Mouse (Mus musculus): Measurements from ENCODE around the gene Kcnq4. TPM values are rescaled to one million over a fixed set of nuclear protein-coding genes. Genes with fewer than 3 reads are reported as not detected.

Kcnq4 gene
- total RNA-seq, 2 experiments from 2014 or later = 7.4 to 8.5 TPM

DNA sequence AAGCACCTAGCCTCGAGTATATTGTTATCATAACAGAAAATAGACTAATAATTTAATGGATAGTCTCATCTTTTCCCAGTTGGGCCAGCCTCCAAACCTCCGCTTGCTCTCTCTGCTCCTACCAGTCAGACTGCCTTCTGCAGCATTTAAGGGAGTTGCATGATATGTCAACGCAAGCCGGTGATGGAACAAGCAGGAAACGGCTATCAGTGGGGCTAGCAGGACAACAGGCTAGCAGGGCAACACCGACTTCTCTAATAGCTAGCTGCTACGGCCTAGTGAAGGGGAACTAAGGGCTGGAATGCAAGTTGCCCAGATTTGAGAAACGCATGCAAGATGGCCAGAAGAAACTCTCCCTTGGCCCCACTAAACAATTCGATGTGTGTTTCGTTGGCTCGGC, 20.6 kb downstream of the Kcnq4 start:
- intact Hi-C loops (cut with DNase I) = no loop called here
- DNase-seq (ENCODE audit: low spot score in 2 of 2) = no peak

DNA sequence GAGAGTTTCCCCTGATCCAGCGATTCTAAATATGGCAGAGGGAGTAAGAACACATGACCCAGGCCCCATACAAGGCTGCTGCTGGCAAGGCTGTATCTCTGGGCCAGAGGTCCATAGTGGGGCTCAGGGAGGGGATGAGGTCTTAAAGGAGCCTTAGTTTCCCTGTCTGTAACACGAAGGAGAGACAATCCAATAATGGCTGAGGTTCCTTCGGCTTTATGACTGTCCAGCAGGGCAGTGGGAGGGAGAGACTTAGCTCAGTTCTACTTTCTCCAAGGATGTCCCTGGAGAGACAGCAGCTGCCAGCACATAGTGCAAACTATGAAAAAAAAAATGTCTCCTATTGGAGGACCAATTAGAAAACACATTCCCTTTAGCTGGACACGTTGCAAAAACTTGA, 22.2 kb downstream of the Kcnq4 start:
- DNase-seq (ENCODE audit: low spot score in 2 of 2) = no peak
- intact Hi-C loops (cut with DNase I) = no loop called here

DNA sequence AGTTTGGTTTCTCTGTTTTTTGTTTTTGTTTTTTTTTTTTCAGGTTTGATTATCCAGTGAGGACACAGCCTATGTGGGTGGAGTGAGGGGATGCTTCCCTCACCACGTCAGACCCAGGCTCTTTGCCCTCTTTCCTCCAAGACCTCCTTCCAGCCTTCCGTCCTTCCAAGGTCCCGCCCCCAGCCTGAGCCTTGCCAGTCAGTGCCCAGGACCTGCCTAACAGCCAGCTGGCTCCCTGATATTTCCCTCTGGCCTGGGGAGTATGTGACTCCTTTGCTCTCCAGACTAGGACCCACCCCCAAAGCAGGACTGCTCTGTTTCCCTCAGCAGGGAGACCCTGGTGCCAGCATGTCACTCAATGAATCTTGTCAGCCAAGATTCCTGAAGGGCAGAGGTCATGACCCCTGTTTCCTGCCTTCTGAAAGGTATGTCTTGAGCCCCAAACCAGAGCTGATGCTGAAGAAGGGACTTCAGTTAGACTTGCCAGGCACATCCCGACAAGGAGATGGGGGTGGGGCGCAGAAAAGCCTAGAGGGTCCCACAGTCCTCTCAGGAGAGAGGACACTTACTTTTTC, 22.8 kb downstream of the Kcnq4 start:
- DNase-seq (ENCODE audit: low spot score in 2 of 2) = no peak
- intact Hi-C loops (cut with DNase I) = no loop called here

DNA sequence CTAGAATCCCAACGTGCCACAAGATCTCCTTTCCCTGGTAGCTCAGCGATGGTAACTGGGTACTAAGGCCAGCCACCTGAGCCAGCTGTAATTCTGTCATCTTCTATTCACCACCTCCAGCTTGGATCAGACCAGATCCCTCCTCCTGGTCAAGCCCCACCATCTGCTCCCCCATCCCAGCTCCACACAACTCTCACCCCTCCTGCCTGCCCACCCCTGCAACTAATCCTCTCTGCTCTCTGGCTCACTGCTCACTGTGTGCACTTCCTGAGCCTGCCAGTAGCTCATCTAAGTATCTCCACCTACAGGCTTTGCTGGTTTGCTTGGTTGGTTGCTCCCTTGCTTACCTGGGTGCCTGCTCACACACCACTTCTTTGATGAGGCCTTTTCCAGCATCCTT, 26.8 kb downstream of the Kcnq4 start:
- intact Hi-C loops (cut with DNase I) = no loop called here
- no peak for DNase-seq (ENCODE audit: low spot score in 2 of 2)

DNA sequence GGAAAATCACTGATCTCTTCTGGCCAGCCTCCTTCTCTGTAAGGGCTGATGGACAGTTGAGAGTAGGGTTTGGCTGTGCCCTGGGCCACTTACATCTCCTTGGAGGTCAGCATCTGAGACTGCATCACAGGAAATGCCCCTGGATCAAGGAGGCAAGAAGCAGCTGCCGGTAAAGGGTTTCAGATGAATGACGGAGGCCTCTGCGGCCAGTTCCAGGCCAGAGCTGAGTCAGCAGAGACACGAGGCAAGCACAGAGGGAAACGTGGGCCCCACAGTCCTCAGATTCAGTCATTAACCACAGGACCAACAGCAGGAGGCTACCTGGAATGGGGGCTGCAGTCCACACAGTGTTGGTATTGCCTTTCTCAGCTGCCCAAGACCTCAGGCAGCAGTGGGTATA, 29.3 kb downstream of the Kcnq4 start:
- intact Hi-C loops (cut with DNase I) = no loop called here
- DNase-seq (ENCODE audit: low spot score in 2 of 2) = no peak

DNA sequence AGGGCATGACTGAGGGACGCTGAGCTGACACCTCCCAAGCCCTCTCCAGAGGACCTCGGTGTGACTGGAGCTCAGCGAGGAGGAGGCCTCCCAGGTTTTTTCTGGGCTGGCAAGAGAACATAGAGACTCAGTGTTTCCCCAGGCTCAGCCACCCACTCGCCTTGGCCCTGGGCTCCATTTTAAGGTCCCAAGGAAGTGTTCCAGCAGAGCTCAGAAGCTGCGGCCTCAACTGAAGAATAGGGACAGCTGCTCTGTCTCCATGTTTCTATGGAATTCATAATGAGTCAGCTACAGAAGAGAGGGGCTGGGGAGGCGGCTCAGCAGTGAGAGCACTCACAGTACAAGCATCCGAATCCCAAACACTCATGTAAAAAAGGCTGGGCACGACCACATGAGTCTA, 30.8 kb downstream of the Kcnq4 start:
- intact Hi-C loops (cut with DNase I) = no loop called here

DNA sequence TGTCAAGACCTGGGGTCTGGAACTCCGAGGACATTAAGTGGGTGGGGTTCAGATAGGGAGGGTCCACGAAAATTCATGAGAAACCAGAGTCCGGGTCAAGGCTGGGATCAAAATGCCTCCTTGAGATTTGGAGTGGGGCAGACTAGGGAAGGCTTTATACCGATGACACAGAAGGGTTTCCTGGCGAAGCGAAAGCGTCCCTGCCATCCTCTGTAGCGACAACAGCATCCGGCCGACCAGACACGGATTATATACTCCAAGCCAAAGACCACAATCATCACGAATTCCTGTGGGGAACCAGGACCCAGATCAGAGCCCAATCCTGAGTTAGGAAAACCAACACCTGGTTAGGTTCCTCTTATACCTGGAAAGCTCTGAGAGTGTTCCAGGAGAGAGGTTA, 31.6 kb downstream of the Kcnq4 start:
- intact Hi-C loops (cut with DNase I) = no loop called here
- DNase-seq (ENCODE audit: low spot score in 2 of 2) = no peak

More for the DNA sequence above, 30.8 kb downstream of the Kcnq4 start:
- peak; percentile 37 to 83 for DNase-seq (ENCODE audit: low spot score in 2 of 2)

DNA sequence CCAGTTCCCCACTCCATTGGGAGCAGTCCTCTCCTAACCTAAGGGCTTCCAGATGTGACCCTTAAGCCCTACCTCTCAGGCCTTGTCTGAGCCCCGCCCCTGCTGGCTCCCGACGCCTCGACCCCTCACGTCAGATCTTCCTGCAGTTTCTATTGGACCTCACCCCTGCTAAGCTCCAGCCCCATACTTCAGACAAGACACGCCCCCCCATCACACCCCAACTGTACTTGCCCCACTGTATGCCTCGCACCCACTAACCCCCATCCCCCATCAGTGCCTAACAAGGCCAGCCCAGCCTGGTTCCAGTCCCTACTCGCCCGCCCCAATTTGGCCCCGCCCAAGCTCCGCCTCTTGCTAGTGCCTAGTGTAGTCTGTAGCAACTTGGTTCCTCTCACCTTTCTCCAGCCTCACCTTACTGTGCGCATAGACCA, 32.3 kb downstream of the Kcnq4 start:
- intact Hi-C loops (cut with DNase I) = no loop called here
- peak in 1 of 2 experiments; percentile 26 for DNase-seq (ENCODE audit: low spot score in 2 of 2)

DNA sequence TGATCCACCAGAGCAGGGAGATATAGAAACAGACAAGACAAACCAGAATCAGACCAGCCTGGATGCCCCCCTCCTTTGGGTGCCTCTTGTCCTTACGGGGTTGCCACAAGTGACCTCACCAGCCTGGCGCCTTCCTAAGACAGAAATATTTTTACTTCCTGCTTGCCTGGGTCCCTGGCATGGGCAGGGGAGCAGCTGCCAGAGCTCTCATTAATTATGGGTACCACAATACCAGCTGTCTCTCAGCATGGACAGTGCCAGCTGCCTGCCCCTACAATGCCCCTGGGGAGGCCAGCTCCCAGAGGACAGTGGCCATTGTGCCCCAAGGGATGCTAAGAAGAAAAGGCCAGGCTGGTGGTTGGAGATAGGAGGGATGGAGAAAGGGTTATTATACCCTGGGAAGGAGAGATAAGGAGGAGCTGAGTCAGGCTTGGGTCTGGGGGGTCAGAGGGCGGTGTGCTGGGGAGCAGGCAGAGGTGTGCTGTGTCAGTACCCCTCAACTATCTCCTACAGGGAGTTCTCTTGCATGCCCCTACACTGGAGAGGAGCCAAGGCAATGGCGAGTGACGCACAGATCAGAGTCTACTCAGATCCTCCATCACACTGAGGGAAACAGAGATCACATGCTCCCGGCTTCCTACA, 34.4 kb downstream of the Kcnq4 start:
- intact Hi-C loops (cut with DNase I) = no loop called here
- DNase-seq (ENCODE audit: low spot score in 2 of 2) = peak in 1 of 2 experiments; percentile 33

DNA sequence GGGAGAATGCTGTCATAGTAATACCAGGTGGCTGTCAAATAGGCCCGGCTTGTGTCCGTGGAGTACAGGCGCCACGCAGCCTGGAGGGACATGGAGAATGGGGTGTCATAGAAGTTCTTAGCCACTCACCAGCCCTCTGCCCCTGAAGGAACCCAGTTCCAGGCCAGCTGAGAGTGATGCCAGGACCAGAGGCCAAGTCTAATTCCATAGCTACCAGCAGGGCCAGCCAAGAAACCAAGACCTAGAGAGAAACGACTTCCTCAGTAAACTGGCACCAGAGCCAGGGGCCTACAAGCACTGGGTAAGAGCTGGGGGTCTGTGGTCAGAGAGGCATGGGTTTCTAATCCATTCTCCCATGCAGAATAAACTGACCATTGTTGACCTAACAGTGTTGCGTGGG, 35.4 kb downstream of the Kcnq4 start:
- intact Hi-C loops (cut with DNase I) = no loop called here
- DNase-seq (ENCODE audit: low spot score in 2 of 2) = no peak

DNA sequence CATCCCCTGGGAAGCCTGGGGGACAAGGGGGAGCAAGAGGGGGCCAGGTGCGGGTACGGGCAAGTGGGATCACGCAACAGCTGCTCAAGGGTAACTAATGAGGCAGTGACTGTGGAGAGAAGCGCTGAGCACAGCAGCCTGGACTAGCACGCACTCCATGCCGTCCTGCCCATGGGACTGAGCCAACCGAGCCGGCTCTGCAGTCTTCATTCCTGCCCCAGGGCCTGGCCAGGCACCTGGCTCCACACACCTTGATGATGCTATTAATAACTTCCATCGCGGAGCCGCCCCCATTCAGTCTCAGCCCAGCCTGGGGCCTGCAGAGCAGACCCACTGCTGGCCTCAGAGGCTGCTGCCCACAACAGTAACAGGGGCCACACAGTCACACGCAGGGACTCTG, 36.2 kb downstream of the Kcnq4 start:
- DNase-seq (ENCODE audit: low spot score in 2 of 2) = no peak
- intact Hi-C loops (cut with DNase I) = no loop called here

DNA sequence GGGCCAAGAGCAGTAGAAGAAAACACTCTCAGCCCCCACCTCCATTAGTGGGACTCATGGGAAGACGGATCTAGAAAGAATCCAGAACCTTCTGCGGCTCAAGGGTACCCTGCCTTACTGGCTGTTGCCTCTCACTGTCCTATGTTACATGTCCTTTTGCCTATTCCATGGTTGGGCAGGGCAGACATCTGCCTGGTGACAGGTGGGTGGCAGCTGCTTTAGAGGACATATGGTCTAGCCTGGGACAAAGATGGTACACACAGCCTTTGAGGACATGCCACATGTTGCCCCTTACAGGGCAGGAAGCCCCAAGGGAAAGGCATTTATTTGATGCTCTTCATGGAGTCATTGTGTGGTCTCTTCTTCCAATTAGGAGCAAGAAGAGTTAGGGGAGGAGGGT, 45.9 kb downstream of the Kcnq4 start:
- no peak for DNase-seq (ENCODE audit: low spot score in 2 of 2)
- intact Hi-C loops (cut with DNase I) = no loop called here

DNA sequence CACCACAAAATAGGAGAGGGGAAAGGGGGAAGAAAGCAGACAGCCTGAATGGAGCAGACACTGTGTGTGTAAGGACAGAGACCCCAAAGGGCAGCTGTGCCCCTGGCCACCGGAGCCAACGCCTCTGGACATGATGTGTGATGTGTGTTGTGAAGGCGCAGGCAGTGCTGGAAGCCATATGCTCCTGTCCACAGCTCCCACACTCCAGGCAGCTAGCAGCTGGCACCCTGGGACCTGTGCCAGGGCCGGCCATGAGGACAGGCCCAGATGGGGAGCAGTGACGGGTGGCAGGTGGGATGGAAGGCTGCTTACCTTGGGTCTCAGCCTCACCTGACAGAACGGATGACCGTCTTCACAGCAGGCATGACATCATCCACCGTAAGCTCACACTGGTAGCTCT, 46.4 kb downstream of the Kcnq4 start:
- intact Hi-C loops (cut with DNase I) = no loop called here
- peak; percentile 51 to 79 for DNase-seq (ENCODE audit: low spot score in 2 of 2)

DNA sequence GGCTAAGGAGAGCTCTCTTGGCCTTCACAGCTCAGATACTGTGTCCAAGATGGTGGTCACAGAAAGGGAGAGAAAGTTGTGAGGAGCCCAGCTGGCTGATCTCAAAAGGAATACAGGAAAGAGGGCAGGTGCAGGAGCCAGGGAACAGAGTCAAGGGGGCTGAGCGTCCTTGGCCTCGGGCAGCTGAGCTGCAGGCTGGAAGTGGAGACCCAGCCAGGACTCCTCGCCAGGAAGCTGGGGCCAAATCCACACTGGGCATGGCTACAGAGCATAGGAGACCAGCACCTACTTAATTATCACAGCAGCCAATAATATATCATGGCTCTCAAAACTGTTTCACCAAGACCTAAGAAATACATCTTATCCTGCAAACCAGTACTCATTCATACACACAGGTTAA, 47.2 kb downstream of the Kcnq4 start:
- intact Hi-C loops (cut with DNase I) = no loop called here
- DNase-seq (ENCODE audit: low spot score in 2 of 2) = no peak

DNA sequence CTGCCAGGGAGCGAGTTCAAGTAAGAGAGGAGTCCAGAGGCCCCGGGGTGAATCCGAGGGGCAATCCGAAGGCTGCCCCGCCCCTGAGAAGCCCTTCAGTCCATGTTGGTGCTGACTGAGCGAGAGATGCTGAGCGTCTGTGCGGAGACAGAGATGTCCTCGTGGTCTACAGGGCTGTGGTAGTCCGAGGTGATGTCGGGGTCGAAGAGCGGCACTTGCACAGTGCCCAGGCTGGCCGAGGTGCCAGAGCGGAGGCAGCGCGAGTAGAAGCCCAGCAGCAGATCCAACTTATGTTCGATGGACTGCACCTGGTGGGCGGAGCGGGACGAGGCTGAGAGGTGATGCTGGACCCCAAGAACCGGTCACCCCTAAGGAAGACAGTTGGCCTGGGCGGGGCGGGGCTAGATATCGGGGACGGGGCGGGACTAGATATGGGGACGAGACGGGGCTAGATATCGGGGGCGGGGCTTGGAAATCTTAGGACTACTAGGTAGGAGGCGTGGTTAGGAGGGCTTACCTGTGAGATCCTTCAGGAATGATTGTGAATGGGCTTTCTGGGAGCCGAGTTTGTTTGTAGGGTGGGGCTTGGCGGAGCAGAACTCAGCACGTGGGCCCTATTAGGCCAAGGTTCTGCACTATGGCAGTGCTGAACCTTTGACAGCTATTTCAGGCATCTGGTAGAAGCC, 50.5 kb downstream of the Kcnq4 start:
- DNase-seq (ENCODE audit: low spot score in 2 of 2) = no peak
- intact Hi-C loops (cut with DNase I) = no loop called here

DNA sequence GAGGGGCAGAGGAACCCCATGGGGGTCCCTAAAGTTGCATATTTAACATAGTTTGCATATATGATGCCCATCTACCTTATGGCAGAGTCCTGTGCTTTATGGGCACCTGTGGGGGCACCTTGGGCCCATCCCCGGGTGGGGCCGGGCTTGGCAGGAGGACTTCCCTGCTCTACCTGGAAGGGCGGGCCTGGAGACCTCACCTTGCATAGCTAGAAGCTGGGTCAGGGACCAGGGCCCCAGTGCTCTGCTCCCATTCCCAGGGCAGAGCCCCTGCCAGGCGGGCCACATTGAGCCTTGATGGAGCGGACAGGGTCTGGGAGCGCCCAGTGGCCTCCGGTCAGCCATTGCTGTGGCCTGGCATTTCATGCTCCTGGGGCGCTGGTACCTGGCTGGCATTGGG, 51.1 kb downstream of the Kcnq4 start:
- intact Hi-C loops (cut with DNase I) = no loop called here
- no peak for DNase-seq (ENCODE audit: low spot score in 2 of 2)

DNA sequence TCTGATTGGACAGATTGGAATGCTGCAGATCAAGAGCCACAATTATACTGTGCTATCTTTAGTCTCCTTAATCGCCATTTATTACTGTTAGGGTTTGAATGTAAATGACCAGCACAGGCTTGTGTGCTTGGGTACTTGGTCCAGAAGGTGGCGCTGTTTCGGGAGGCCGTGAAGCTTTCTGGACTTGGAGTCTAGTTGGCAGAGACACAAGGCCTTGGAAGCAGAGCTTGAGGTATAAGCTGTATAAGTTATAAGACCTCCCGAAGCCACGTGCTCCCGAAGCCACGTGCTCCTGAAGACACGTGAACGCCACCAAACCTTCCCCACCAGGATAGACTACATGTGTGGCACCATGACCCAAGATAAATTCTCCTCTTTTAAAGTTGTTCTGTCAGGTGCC, 55.7 kb downstream of the Kcnq4 start:
- intact Hi-C loops (cut with DNase I) = no loop called here
- peak; percentile 45 to 64 for DNase-seq (ENCODE audit: low spot score in 2 of 2)

DNA sequence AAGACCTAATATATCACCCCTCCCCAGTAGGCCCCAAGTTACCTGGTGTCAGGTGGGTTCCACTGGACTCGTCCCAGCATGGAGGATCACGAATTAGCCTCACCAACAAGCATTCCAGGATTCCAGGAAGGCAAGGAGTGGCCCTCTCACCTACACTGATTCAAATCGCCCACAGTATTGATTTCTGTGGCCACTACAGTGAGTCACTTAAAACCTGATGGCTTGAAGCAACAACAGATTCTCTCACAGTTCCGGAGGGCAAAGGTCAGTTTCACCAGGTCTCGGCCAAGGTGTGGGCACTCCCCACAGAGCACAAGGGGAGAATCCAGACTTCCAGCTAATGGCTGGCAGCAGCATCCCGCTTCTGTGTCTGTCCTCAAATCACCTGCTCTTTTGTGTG, 59.1 kb downstream of the Kcnq4 start:
- no peak for DNase-seq (ENCODE audit: low spot score in 2 of 2)
- intact Hi-C loops (cut with DNase I) = no loop called here

DNA sequence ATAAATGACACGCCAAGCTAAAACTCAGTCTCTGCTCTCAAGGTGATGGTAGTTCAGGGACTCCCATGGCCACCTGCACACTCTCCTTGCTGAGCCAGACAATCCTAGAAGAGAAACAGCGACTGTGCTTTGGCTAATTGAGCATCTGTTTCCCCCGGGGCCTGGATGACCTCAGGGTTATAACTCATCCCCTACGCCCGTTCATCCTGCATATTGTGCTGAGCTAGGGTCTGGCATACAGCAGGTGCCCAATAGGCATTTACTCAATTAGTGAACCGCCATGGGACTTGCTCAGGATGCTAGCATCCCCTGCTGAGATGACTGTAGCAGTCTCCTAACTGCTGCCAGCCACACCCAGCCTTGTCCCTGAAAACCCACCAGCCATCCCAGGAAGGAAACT, 61.1 kb downstream of the Kcnq4 start:
- no peak for DNase-seq (ENCODE audit: low spot score in 2 of 2)
- intact Hi-C loops (cut with DNase I) = no loop called here

DNA sequence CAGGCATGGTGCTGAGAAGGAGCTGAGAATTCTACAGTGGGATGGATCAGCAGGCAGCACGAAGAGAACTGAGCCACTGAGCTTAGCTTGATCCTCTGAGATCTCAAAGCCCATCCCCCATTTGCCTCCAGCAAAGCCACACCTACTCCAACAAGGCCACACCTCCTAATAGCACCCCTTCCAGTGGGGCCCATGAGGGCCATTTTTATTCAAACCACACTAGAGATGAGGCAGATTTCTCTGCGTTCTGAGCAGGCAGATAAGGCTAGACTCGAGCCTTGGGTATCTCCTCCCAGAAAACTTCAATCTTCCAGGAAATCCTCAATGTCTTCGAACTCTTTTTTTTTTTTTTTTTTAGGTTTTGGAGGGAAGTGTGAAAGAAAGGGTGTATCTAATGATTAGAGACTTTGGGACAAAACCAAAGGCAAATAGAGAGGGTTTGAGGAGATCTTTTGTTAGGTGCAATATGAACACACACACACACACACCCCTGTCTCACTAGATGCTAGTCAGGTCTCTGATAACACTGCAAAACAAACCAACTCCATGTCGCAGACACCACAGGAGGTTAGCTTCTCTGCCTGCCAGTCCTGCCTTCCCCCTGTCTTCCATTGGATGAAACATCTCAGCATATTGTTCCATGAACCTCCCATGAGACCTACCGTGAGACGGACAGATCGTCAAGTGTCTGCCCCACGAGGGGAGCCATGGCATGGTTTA, 65.0 kb downstream of the Kcnq4 start:
- DNase-seq (ENCODE audit: low spot score in 2 of 2) = no peak
- intact Hi-C loops (cut with DNase I) = loop anchor here (5.0 kb wide), 2 partner anchors 229 to 296 kb away; no protein-coding TSS in a partner anchor

DNA sequence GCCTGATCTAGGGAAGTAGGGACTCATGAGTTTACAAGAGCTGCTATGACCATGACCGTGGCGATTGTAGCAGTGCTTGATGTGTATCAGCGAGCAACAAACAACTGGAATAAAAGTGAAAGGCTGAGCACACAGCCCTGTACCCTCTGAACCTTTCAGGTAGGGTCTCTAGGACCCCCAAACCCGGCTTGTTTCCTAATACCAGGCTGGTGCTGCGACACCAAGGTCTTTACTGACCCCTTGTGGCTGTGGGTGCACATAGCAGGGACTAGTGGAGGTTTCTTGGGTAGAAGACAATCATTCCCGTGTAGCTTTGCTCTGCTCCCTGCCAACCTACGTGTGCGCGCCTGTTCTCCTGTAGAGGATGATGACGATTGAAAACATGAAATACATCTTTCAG, 66.2 kb downstream of the Kcnq4 start:
- intact Hi-C loops (cut with DNase I) = loop anchor here (1.0 to 5.0 kb wide), 3 partner anchors 93 to 295 kb away; no protein-coding TSS in a partner anchor
- DNase-seq (ENCODE audit: low spot score in 2 of 2) = peak; percentile 64 to 81

All from left cerebral cortex, postnatal 25 days (tissue).